Mouse (Mus musculus) heart, embryonic 13.5 days (tissue): ENCODE measurements around the gene Rnf11. TPM values are rescaled to one million over a fixed set of nuclear protein-coding genes. Genes with fewer than 3 reads are reported as not detected.

Source experiments
- ATAC-seq: fragments of 200-750 bp; cut with Nextera tagmentation; 2 replicates; pipeline ENCODE4 v1.8.0; 2017; ENCODE audit warnings: moderate TSS enrichment; ENCODE audit not compliant: insufficient number of reproducible peaks, low FRiP score, low TSS enrichment; ENCODE audit errors: extremely low read depth
- H3K27ac ChIP-seq: fragments of 300-500 bp; sonication (generic); replicated peaks from 2 replicates; pipeline ENCODE4 v1.5.1; 2015; ENCODE audit warnings: moderate library complexity, mild to moderate bottlenecking, inconsistent platforms
- H3K27me3 ChIP-seq: fragments of 300-500 bp; sonication (generic); replicated peaks from 2 replicates; pipeline ENCODE4 v1.6.1; 2015; ENCODE audit warnings: mild to moderate bottlenecking, inconsistent platforms
- H3K36me3 ChIP-seq: fragments of 300-500 bp; sonication (generic); 2 replicates; pipeline ENCODE4 v1.6.1; 2015; ENCODE audit warnings: mild to moderate bottlenecking, inconsistent platforms
- H3K4me1 ChIP-seq: fragments of 300-500 bp; sonication (generic); 2 replicates; pipeline ENCODE4 v1.6.1; 2015; ENCODE audit warnings: inconsistent platforms
- H3K4me2 ChIP-seq: fragments of 300-500 bp; sonication (generic); 2 replicates; pipeline ENCODE4 v1.6.1; 2015; ENCODE audit warnings: inconsistent platforms, mild to moderate bottlenecking, moderate library complexity
- H3K4me3 ChIP-seq: fragments of 300-500 bp; sonication (generic); 2 replicates; pipeline ENCODE4 v1.5.1; 2015; ENCODE audit warnings: moderate library complexity, mild to moderate bottlenecking, inconsistent platforms
- H3K9ac ChIP-seq: fragments of 300-500 bp; sonication (generic); 2 replicates; pipeline ENCODE4 v1.6.1; 2015; ENCODE audit warnings: inconsistent platforms, mild to moderate bottlenecking, moderate library complexity
- H3K9me3 ChIP-seq: fragments of 300-500 bp; sonication (generic); 2 replicates; pipeline ENCODE4 v1.6.1; 2016; ENCODE audit warnings: inconsistent platforms
- WGBS: fragments of 180-500 bp; shearing (Covaris S2); methylation state at CpG from one replicate; pipeline ENCODE4 v1.1.7; 2015; ENCODE audit warnings: mixed read lengths; 5-methylcytosine and 5-hydroxymethylcytosine counted together
- polyA plus RNA-seq: library from polyadenylated mRNA; unstranded; fragments of >200 nt; fragmentation: Nextera tagmentation; extraction: Ambion mirVana; gene quantifications from 2 replicates; pipeline ENCODE4 v1.2.1, GENCODE M21; 2015

Rnf11 gene
- polyA plus RNA-seq, 1 experiment from 2014 or later, result 42.6 TPM

DNA sequence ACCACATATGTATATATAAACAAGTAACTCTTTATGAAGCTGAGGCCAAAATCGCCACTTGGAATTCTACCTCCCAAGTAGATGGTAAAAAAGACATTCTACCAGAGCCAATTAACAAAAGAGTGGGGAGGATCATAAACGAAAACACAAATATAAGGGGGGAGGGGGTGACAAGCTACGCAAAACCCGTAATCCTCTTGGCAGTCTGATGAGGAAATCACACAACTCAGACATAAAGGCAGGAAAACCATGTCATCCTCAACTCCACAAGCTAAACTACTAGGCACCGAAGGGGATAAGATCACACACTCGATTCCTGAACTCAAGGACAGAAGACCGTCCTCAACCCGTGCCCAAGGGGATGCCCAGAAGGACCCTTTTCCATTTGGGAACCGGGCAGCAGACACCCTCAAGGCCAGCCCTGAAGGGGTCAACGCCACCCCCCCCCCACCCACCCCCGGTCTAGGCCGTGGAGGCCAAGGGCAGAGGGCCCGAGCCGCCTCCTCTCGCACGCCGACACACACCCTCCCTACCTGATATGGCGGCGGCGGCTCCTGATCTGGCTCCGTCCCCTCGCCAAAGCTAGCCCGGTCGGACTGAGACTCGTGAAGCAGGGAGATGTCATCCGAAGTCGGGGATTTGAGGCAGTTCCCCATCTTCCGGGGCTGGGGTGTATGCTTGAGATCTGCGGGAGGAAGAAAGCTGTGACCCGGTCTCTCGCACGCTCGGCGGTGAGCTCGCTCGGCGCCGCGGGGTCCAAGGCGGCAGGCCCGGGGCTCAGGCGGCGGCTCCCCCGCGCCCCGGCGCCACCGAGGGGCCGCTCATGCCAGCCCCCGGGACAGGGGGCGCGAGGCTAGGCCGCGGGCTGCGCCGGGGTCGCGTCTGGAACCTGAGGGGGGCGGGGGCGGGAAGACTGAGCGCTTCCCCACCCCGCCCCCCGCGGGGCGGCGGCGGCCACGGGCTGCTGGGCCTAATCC lies 8.7 kb downstream of the Rnf11 start:
- under 1% methylated on average over 51 of the region's 68 CpGs for WGBS
- Histone ChIP-seq H3K4me1 (peaks cover 29% of the 10 kb centered on the region), H3K9ac (peak overlapping the region; percentile 99), H3K4me3 (peak overlapping the region; percentile 97), H3K9me3 (no peaks in the 10 kb centered on the region), H3K4me2 (peak overlapping the region; percentile 70), H3K27ac (peak overlapping the region; percentile 98), H3K36me3 (peaks cover 12% of the 10 kb centered on the region), H3K27me3 (no peaks in the 10 kb centered on the region)
- peak; percentile 51 for ATAC-seq

DNA sequence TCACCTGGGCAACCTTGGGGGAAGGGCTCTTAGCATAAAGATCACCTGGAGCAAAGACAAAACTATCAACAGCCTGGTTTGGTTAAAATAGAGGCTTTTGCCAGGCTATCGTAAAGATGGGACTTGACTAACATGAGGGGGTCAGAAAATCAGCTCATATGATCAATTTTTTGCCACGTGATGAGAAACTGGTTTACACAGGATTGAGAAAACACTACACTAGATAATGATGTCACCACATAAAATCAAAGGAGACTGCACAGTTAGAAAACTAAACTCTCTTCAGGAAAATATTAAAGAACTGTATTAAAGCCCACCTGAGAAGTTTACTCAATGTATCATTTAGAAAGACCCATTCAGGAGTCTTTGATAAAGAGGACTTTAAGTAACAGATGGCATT lies 9.4 kb downstream of the Rnf11 start:
- H3K27me3 ChIP-seq, result no peaks in the 10 kb centered on the region
- no peak for ATAC-seq
- H3K9ac ChIP-seq, result peak overlapping the region; percentile 99
- peaks cover 33% of the 10 kb centered on the region for H3K4me1 ChIP-seq
- H3K4me2 ChIP-seq, result peak overlapping the region; percentile 70
- H3K9me3 ChIP-seq, result no peaks in the 10 kb centered on the region
- 46% methylated on average over 2 of the region's 2 CpGs for WGBS
- peak overlapping the region; percentile 97 for H3K4me3 ChIP-seq
- H3K27ac ChIP-seq, result no peak overlapping the region
- H3K36me3 ChIP-seq, result peaks cover 12% of the 10 kb centered on the region

GRCm38 (mm10) chr4:109472566-109472965 lies 12.0 kb downstream of the Rnf11 start:
- Histone ChIP-seq H3K4me1 (peaks cover 36% of the 10 kb centered on the region), H3K27ac (no peak overlapping the region), H3K4me3 (no peak overlapping the region), H3K4me2 (no peak overlapping the region), H3K9ac (no peak overlapping the region), H3K27me3 (no peaks in the 10 kb centered on the region), H3K36me3 (peaks cover 12% of the 10 kb centered on the region), H3K9me3 (no peaks in the 10 kb centered on the region)
- WGBS, result 89% methylated on average over 3 of the region's 3 CpGs
- ATAC-seq, result no peak

- ATAC-seq, result no peak
- Histone ChIP-seq H3K4me3 (no peak overlapping the region), H3K27me3 (no peaks in the 10 kb centered on the region), H3K9ac (no peak overlapping the region), H3K27ac (no peak overlapping the region), H3K4me1 (peaks cover 36% of the 10 kb centered on the region), H3K9me3 (no peaks in the 10 kb centered on the region), H3K4me2 (no peak overlapping the region), H3K36me3 (peaks cover 12% of the 10 kb centered on the region)
These were observed 12.9 kb downstream of the Rnf11 start for GRCm38 (mm10) chr4:109471606-109472005.

GRCm38 (mm10) chr4:109467687-109468086 lies 16.8 kb downstream of the Rnf11 start:
- no peak overlapping the region for H3K4me3 ChIP-seq
- H3K9me3 ChIP-seq, result no peaks in the 10 kb centered on the region
- H3K27me3 ChIP-seq, result no peaks in the 10 kb centered on the region
- H3K4me2 ChIP-seq, result no peak overlapping the region
- peaks cover 27% of the 10 kb centered on the region for H3K4me1 ChIP-seq
- no peak for ATAC-seq
- H3K36me3 ChIP-seq, result peaks cover 11% of the 10 kb centered on the region
- no peak overlapping the region for H3K27ac ChIP-seq
- no peak overlapping the region for H3K9ac ChIP-seq

GRCm38 (mm10) chr4:109463892-109464291 lies 20.6 kb downstream of the Rnf11 start:
- H3K9me3 ChIP-seq, result no peaks in the 10 kb centered on the region
- ATAC-seq, result no peak
- no peaks in the 10 kb centered on the region for H3K36me3 ChIP-seq
- no peak overlapping the region for H3K4me3 ChIP-seq
- no peak overlapping the region for H3K4me2 ChIP-seq
- H3K9ac ChIP-seq, result no peak overlapping the region
- H3K27me3 ChIP-seq, result no peaks in the 10 kb centered on the region
- no peak overlapping the region for H3K27ac ChIP-seq
- peaks cover 38% of the 10 kb centered on the region for H3K4me1 ChIP-seq

- WGBS, result 28% methylated on average over 3 of the region's 3 CpGs
- peak; percentile 66 for ATAC-seq
- no peaks in the 10 kb centered on the region for H3K9me3 ChIP-seq
- H3K27me3 ChIP-seq, result no peaks in the 10 kb centered on the region
- H3K4me1 ChIP-seq, result peaks cover 42% of the 10 kb centered on the region
- peak overlapping the region; percentile 74 for H3K9ac ChIP-seq
- H3K4me2 ChIP-seq, result peak overlapping the region; percentile 55
- H3K27ac ChIP-seq, result peak overlapping the region; percentile 95
- 0 out of 2 replicates have a peak overlapping the region, but pooled peaks have one; percentile 1 for H3K4me3 ChIP-seq
- H3K36me3 ChIP-seq, result peaks cover 8% of the 10 kb centered on the region
These were observed 23.9 kb downstream of the Rnf11 start for GRCm38 (mm10) chr4:109460421-109461179.

DNA sequence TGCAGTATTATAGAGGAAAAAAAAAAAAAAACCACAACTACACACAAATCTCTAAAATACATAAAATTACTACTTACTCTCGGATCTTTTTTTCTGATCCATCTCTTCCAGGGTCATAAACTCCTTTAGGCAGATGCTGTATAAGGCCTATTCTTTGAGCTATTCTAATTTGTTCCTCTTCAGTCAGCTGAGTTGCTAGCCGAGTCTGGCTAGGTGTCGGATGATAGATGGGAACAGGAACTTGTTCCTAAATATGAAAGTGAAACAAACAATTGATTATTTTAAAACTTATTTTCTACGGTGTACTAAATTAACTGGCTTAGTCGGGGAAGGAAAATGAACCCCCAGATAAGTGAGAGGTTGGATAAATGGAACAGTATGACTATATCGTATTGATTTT lies 27.7 kb downstream of the Rnf11 start:
- H3K27me3 ChIP-seq, result no peaks in the 10 kb centered on the region
- no peak overlapping the region for H3K4me3 ChIP-seq
- no peak overlapping the region for H3K9ac ChIP-seq
- WGBS, result 87% methylated on average over 6 of the region's 6 CpGs
- H3K36me3 ChIP-seq, result peaks cover 31% of the 10 kb centered on the region
- no peak overlapping the region for H3K4me2 ChIP-seq
- H3K27ac ChIP-seq, result no peak overlapping the region
- no peaks in the 10 kb centered on the region for H3K9me3 ChIP-seq
- H3K4me1 ChIP-seq, result peaks cover 31% of the 10 kb centered on the region
- ATAC-seq, result no peak

DNA sequence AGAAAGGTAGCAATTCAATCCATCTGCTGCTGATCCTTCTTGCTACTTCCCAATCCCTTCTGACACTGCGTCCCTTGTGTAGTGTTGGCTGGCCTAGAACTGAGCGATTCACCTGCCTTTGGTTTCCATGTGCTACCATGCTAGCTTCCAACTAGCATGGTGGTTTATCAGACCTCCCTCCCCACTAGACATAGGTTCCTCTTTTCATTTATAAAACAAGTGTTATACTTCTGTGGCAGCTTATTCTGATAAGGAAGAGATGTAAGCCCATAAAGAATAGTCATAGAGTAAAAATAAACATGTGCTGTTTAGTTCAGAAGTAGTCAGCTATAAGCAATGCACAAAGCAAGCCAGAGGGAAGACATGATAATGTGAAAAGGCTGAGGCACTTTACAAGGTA lies 36.0 kb downstream of the Rnf11 start:
- Histone ChIP-seq H3K27ac (no peak overlapping the region), H3K27me3 (no peaks in the 10 kb centered on the region), H3K9me3 (no peaks in the 10 kb centered on the region), H3K4me3 (no peak overlapping the region), H3K4me1 (peaks cover 56% of the 10 kb centered on the region), H3K36me3 (peaks cover 40% of the 10 kb centered on the region), H3K4me2 (no peak overlapping the region), H3K9ac (no peak overlapping the region)
- no peak for ATAC-seq
- 91% methylated on average over 2 of the region's 2 CpGs for WGBS

GRCm38 (mm10) chr4:109445956-109446355 lies 38.6 kb downstream of the Rnf11 start:
- no peak for ATAC-seq
- Histone ChIP-seq H3K36me3 (peaks cover 45% of the 10 kb centered on the region), H3K4me1 (peaks cover 74% of the 10 kb centered on the region), H3K9ac (no peak overlapping the region), H3K9me3 (no peaks in the 10 kb centered on the region), H3K4me2 (no peak overlapping the region), H3K27ac (peak overlapping the region; percentile 69), H3K27me3 (no peaks in the 10 kb centered on the region), H3K4me3 (no peak overlapping the region)
- WGBS, result 28% methylated on average over 1 of the region's 1 CpGs

GRCm38 (mm10) chr4:109445397-109445796 lies 39.1 kb downstream of the Rnf11 start:
- H3K36me3 ChIP-seq, result peaks cover 42% of the 10 kb centered on the region
- 0 out of 2 replicates have a peak overlapping the region, but pooled peaks have one; percentile 29 for H3K9ac ChIP-seq
- peak; percentile 21; the same call in 1 of the 2 replicates for ATAC-seq
- H3K4me2 ChIP-seq, result no peak overlapping the region; the same call in 1 of the 2 replicates
- H3K27me3 ChIP-seq, result no peaks in the 10 kb centered on the region
- peaks cover 75% of the 10 kb centered on the region for H3K4me1 ChIP-seq
- WGBS, result 23% methylated on average over 2 of the region's 2 CpGs
- H3K4me3 ChIP-seq, result no peak overlapping the region
- H3K9me3 ChIP-seq, result no peaks in the 10 kb centered on the region
- H3K27ac ChIP-seq, result peak overlapping the region; percentile 69
